Mouse (Mus musculus) embryo, embryonic 11 days (tissue): ENCODE measurements at regions not wholly inside any gene's neighbourhood (a gene's known extent, or its start where the extent isn't known, plus 50 kb on each side); places are given as distances from the start of the nearest gene placed in this dataset.

Source experiments
- DNase-seq: peaks from one replicate; pipeline ENCODE4 v3.0.0-alpha.2; 2015

- DNase-seq = no peak
Observed at GRCm38 (mm10) chr15:69165482-69165801, 2664.7 kb upstream of the Lrrc6 start.

GRCm38 (mm10) chr15:69164581-69165481 is 2664.1 kb upstream of the Lrrc6 start:
- peak; percentile 47 for DNase-seq

DNA sequence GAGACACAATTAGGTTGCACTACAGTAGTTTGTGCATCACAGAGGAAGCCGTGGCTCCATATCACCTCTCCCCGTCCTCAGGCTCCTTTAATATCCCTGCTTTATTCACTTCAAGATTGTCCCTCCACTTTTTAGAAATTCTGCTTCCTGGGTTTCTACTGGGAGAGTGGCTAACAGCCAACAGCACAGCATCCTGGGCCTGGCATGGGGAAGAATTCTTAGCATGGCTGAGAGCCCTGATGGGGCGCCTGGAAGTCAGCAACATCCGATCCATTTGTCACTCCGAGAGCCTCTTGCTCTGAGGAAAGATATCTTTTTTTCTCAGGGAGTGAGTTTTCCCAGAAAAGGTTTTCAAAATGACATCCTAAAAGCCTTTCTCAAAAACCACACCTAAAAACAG is 2660.3 kb upstream of the Lrrc6 start:
- DNase-seq = no peak

DNA sequence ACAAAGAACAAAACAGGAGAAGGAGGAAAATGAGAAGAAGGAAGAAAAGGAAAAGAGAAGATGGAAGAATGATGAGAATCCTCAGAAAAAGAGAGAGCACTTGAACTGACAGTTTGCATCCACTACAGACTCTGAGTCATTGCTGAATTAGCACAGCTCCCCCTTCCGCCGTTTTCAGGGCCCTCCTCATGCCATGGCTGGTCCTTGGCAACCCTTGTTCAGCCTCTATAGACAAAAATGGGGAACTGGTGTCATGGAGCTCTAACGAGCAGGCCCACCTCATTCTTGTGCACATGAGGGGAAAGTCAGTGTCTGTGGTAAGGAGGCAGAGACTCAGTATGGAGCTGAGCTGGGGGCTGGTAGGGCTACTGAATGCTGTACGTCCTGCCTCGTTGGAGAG is 2657.4 kb upstream of the Lrrc6 start:
- DNase-seq = no peak
